ENCODE assay signal across 8 mouse cellular contexts in genomic region chr8:105288958-105289732, GRCm38 (mm10). TPM values are rescaled to one million over a fixed set of nuclear protein-coding genes. Genes with fewer than 3 reads are reported as not detected.
A peak's percentile ranks its signal among the peaks of the same experiment; 100 is the strongest.
DNase-seq lines count a peak whose midpoint lies in the region; ATAC-seq lines count a peak whose summit lies in the region.

No protein-coding gene starts in this region.

- peak; percentile 86 for ATAC-seq in heart, embryonic 14.5 days (ENCODE audit: insufficient number of reproducible peaks, insufficient read depth, low FRiP score, low read depth)
- peak; percentile 82 for ATAC-seq in liver, embryonic 13.5 days (ENCODE audit: low read depth)
- ATAC-seq in stomach, embryonic 16.5 days (ENCODE audit: insufficient read depth, low FRiP score): peak; percentile 93

- H3K9me3 ChIP-seq in heart, embryonic 14.5 days (ENCODE audit: control insufficient read depth, low read length): no peaks in the 10 kb centered on the region
- H3K9me3 ChIP-seq in liver, embryonic 13.5 days (replicated peaks): no peaks in the 10 kb centered on the region
- no peaks in the 10 kb centered on the region for H3K9me3 ChIP-seq in stomach, embryonic 16.5 days (replicated peaks; ENCODE audit: control insufficient read depth, low read length)

- peak overlapping the region; percentile 84 for H3K4me2 ChIP-seq in heart, embryonic 14.5 days (ENCODE audit: low read length)
- H3K4me2 ChIP-seq in liver, embryonic 13.5 days: peak overlapping the region; percentile 87
- peak overlapping the region; percentile 93 for H3K4me2 ChIP-seq in stomach, embryonic 16.5 days (ENCODE audit: low read depth, low read length)

- H3K4me3 ChIP-seq in heart, embryonic 14.5 days (ENCODE audit: control insufficient read depth in 1 of 2, insufficient read depth in 1 of 2, low read depth in 1 of 2, low read length in 2 of 2): peak overlapping the region; percentile 53 to 61
- H3K4me3 ChIP-seq in liver, embryonic 13.5 days (replicated peaks): peak overlapping the region; percentile 61
- peak overlapping the region; percentile 64 for H3K4me3 ChIP-seq in stomach, embryonic 16.5 days (replicated peaks; ENCODE audit: low read length)

- H3K36me3 ChIP-seq in heart, embryonic 14.5 days (ENCODE audit: control insufficient read depth, insufficient read depth, low read length): 0 out of 2 replicates have a peak, but pooled peaks cover 5% of the 10 kb centered on the region
- H3K36me3 ChIP-seq in liver, embryonic 13.5 days: no peaks in the 10 kb centered on the region
- H3K36me3 ChIP-seq in stomach, embryonic 16.5 days (ENCODE audit: control insufficient read depth, insufficient read depth, low read length): no peaks in the 10 kb centered on the region

- WGBS in heart, embryonic 14.5 days: 1% methylated on average over 53 of the region's 53 CpGs
- 1% methylated on average over 53 of the region's 53 CpGs for WGBS in liver, embryonic 13.5 days (ENCODE audit: insufficient replicate concordance)
- under 1% methylated on average over 53 of the region's 53 CpGs for WGBS in stomach, embryonic 16.5 days

- peak; percentile 96 for DNase-seq in CD4-positive helper T cell, adult 2 months (ENCODE audit: low read depth, low spot score)
- peak; percentile 94 for DNase-seq in brain, embryonic 18.5 days (ENCODE audit: low read depth, low spot score)
- peak; percentile 84 for DNase-seq in fat pad, adult 2 months (ENCODE audit: extremely low read depth, low read depth, low spot score)
- DNase-seq in kidney, postnatal 14 days: peak; percentile 93
- DNase-seq in liver, embryonic 13.5 days: peak; percentile 82
- peak; percentile 95 for DNase-seq in neural tube, embryonic 10.5 days (ENCODE audit: extremely low spot score, low spot score)

- peaks cover 6 to 8% of the 10 kb centered on the region in 2 experiments for H3K4me1 ChIP-seq in heart, embryonic 14.5 days (ENCODE audit: control insufficient read depth in 2 of 2, insufficient read depth in 2 of 2, low read length in 2 of 2)
- H3K4me1 ChIP-seq in liver, embryonic 13.5 days (replicated peaks): peaks cover 29% of the 10 kb centered on the region
- H3K4me1 ChIP-seq in stomach, embryonic 16.5 days (ENCODE audit: control insufficient read depth, insufficient read depth, low read length): peaks cover 21% of the 10 kb centered on the region

- H3K27ac ChIP-seq in heart, embryonic 14.5 days (replicated peaks in 1 of 2; ENCODE audit: control insufficient read depth in 1 of 2, insufficient read depth in 1 of 2, low read depth in 2 of 2, low read length in 2 of 2): peak overlapping the region; percentile 45 to 67; a peak in 2 of 4 replicates
- H3K27ac ChIP-seq in liver, embryonic 13.5 days: peak overlapping the region; percentile 59; the same call in 1 of the 2 replicates
- H3K27ac ChIP-seq in stomach, embryonic 16.5 days (ENCODE audit: low read length): peak overlapping the region; percentile 87

- peak overlapping the region; percentile 66 for H3K9ac ChIP-seq in heart, embryonic 14.5 days (ENCODE audit: low read length)
- peak overlapping the region; percentile 55 for H3K9ac ChIP-seq in liver, embryonic 13.5 days
- H3K9ac ChIP-seq in stomach, embryonic 16.5 days (ENCODE audit: low read length): peak overlapping the region; percentile 71

- peaks cover 8% of the 10 kb centered on the region for H3K27me3 ChIP-seq in heart, embryonic 14.5 days (ENCODE audit: control insufficient read depth, insufficient read depth, low read length)
- H3K27me3 ChIP-seq in liver, embryonic 13.5 days: peaks cover 46% of the 10 kb centered on the region
- H3K27me3 ChIP-seq in stomach, embryonic 16.5 days (ENCODE audit: control insufficient read depth, insufficient read depth, low read length): peaks cover 6% of the 10 kb centered on the region; the same call in 1 of the 2 replicates

RNA-seq across cellular contexts. Expression of gene 4931428F04Rik, which starts 0.5 kb away (rescaled TPM):
- 4.0 and 7.2 TPM in 2 replicates for polyA plus RNA-seq in heart, embryonic 14.5 days (2014; fragmentation: Nextera tagmentation; extraction: Ambion mirVana)
- polyA plus RNA-seq in liver, embryonic 13.5 days (2015; fragmentation: Nextera tagmentation; extraction: Ambion mirVana): 0.60 and 1.1 TPM in 2 replicates
- polyA plus RNA-seq in stomach, embryonic 16.5 days (2015; fragmentation: Nextera tagmentation; extraction: Ambion mirVana): 8.0 and 9.2 TPM in 2 replicates

RNA-seq across cellular contexts. Expression of gene Exoc3l, which starts 6.8 kb away (rescaled TPM):
- 13.7 and 14.7 TPM in 2 replicates for polyA plus RNA-seq in heart, embryonic 14.5 days (2014; fragmentation: Nextera tagmentation; extraction: Ambion mirVana)
- polyA plus RNA-seq in liver, embryonic 13.5 days (2015; fragmentation: Nextera tagmentation; extraction: Ambion mirVana): 6.2 and 6.7 TPM in 2 replicates
- polyA plus RNA-seq in stomach, embryonic 16.5 days (2015; fragmentation: Nextera tagmentation; extraction: Ambion mirVana): 8.7 and 11.9 TPM in 2 replicates

RNA-seq across cellular contexts. Expression of gene E2f4, which starts 8.3 kb away (rescaled TPM):
- 50.3 and 51.3 TPM in 2 replicates for polyA plus RNA-seq in heart, embryonic 14.5 days (2014; fragmentation: Nextera tagmentation; extraction: Ambion mirVana)
- polyA plus RNA-seq in liver, embryonic 13.5 days (2015; fragmentation: Nextera tagmentation; extraction: Ambion mirVana): 187 and 232 TPM in 2 replicates
- polyA plus RNA-seq in stomach, embryonic 16.5 days (2015; fragmentation: Nextera tagmentation; extraction: Ambion mirVana): 72.0 and 74.0 TPM in 2 replicates

RNA-seq across cellular contexts. Expression of gene Nol3, which starts 13.2 kb away (rescaled TPM):
- polyA plus RNA-seq in heart, embryonic 14.5 days (2014; fragmentation: Nextera tagmentation; extraction: Ambion mirVana): 2.9 and 3.4 TPM in 2 replicates
- polyA plus RNA-seq in liver, embryonic 13.5 days (2015; fragmentation: Nextera tagmentation; extraction: Ambion mirVana): 0.10 and 0.14 TPM in 2 replicates
- polyA plus RNA-seq in stomach, embryonic 16.5 days (2015; fragmentation: Nextera tagmentation; extraction: Ambion mirVana): 1.3 and 2.3 TPM in 2 replicates

RNA-seq across cellular contexts. Expression of gene Elmo3, which starts 16.3 kb away (rescaled TPM):
- polyA plus RNA-seq in heart, embryonic 14.5 days (2014; fragmentation: Nextera tagmentation; extraction: Ambion mirVana): 3.4 TPM in 2 replicates
- 2.1 and 2.8 TPM in 2 replicates for polyA plus RNA-seq in liver, embryonic 13.5 days (2015; fragmentation: Nextera tagmentation; extraction: Ambion mirVana)
- 18.9 and 19.4 TPM in 2 replicates for polyA plus RNA-seq in stomach, embryonic 16.5 days (2015; fragmentation: Nextera tagmentation; extraction: Ambion mirVana)

Comparison
In these comparisons a context has a peak if more than half of its experiments do, and no peak if none do; other contexts are left out.
1. Peak in every context shown above with its lines: DNase-seq, ATAC-seq, H3K4me3 ChIP-seq and H3K27ac ChIP-seq.